Mouse (Mus musculus): Measurements from ENCODE around the gene Card11. TPM values are rescaled to one million over a fixed set of nuclear protein-coding genes. Genes with fewer than 3 reads are reported as not detected.
A peak's percentile ranks its signal among the peaks of the same experiment; 100 is the strongest.

Gene Card11
- polyA plus RNA-seq, 1 experiment from 2014 or later: 0.18 TPM

GRCm38 (mm10) chr5:140827413-140827812, 173.0 kb downstream of the Card11 start:
- Histone ChIP-seq H3K4me2 (ENCODE audit: low read length) (peak overlapping the region; percentile 95), H3K4me1 (ENCODE audit: control insufficient read depth in 2 of 2, insufficient read depth in 2 of 2, low read length in 2 of 2) (peaks cover 16 to 61% of the 10 kb centered on the region in 2 experiments), H3K9ac (ENCODE audit: low read length) (no peak overlapping the region), H3K36me3 (ENCODE audit: control insufficient read depth, insufficient read depth, low read length) (no peaks in the 10 kb centered on the region), H3K9me3 (ENCODE audit: control insufficient read depth, low read length) (no peaks in the 10 kb centered on the region), H3K27ac (replicated peaks in 1 of 2; ENCODE audit: control insufficient read depth in 1 of 2, insufficient read depth in 1 of 2, low read depth in 2 of 2, low read length in 2 of 2) (peak overlapping the region; percentile 32 to 71; a peak in 3 of 4 replicates), H3K27me3 (ENCODE audit: control insufficient read depth, insufficient read depth, low read length) (no peaks in the 10 kb centered on the region), H3K4me3 (ENCODE audit: control insufficient read depth in 1 of 2, insufficient read depth in 1 of 2, low read depth in 1 of 2, low read length in 2 of 2) (no peak overlapping the region)
- no peak for ATAC-seq (ENCODE audit: insufficient number of reproducible peaks, insufficient read depth, low FRiP score, low read depth)
- WGBS: 30% methylated on average over 2 of the region's 2 CpGs

GRCm38 (mm10) chr5:140826796-140827195, 173.6 kb downstream of the Card11 start:
- Histone ChIP-seq H3K4me2 (ENCODE audit: low read length) (peak overlapping the region; percentile 95; the same call in 1 of the 2 replicates), H3K36me3 (ENCODE audit: control insufficient read depth, insufficient read depth, low read length) (no peaks in the 10 kb centered on the region), H3K27me3 (ENCODE audit: control insufficient read depth, insufficient read depth, low read length) (no peaks in the 10 kb centered on the region), H3K4me3 (ENCODE audit: control insufficient read depth in 1 of 2, insufficient read depth in 1 of 2, low read depth in 1 of 2, low read length in 2 of 2) (no peak overlapping the region), H3K27ac (replicated peaks in 1 of 2; ENCODE audit: control insufficient read depth in 1 of 2, insufficient read depth in 1 of 2, low read depth in 2 of 2, low read length in 2 of 2) (peak overlapping the region; percentile 23 to 71; a peak in 3 of 4 replicates), H3K4me1 (ENCODE audit: control insufficient read depth in 2 of 2, insufficient read depth in 2 of 2, low read length in 2 of 2) (peaks cover 18 to 66% of the 10 kb centered on the region in 2 experiments), H3K9me3 (ENCODE audit: control insufficient read depth, low read length) (no peaks in the 10 kb centered on the region), H3K9ac (ENCODE audit: low read length) (peak overlapping the region; percentile 1; the same call in 1 of the 2 replicates)
- WGBS: 39% methylated on average over 1 of the region's 1 CpGs
- ATAC-seq (ENCODE audit: insufficient number of reproducible peaks, insufficient read depth, low FRiP score, low read depth): no peak

- no peak for ATAC-seq (ENCODE audit: insufficient number of reproducible peaks, insufficient read depth, low FRiP score, low read depth)
- H3K4me3 ChIP-seq (ENCODE audit: control insufficient read depth in 1 of 2, insufficient read depth in 1 of 2, low read depth in 1 of 2, low read length in 2 of 2): no peak overlapping the region
- no peak overlapping the region for H3K4me2 ChIP-seq (ENCODE audit: low read length)
- no peaks in the 10 kb centered on the region for H3K27me3 ChIP-seq (ENCODE audit: control insufficient read depth, insufficient read depth, low read length)
- no peak overlapping the region for H3K9ac ChIP-seq (ENCODE audit: low read length)
- H3K36me3 ChIP-seq (ENCODE audit: control insufficient read depth, insufficient read depth, low read length): no peaks in the 10 kb centered on the region
- H3K4me1 ChIP-seq (ENCODE audit: control insufficient read depth in 2 of 2, insufficient read depth in 2 of 2, low read length in 2 of 2): peaks cover 19 to 69% of the 10 kb centered on the region in 2 experiments
- H3K27ac ChIP-seq (replicated peaks in 1 of 2; ENCODE audit: control insufficient read depth in 1 of 2, insufficient read depth in 1 of 2, low read depth in 2 of 2, low read length in 2 of 2): no peak overlapping the region
- no peaks in the 10 kb centered on the region for H3K9me3 ChIP-seq (ENCODE audit: control insufficient read depth, low read length)
- WGBS: 100% methylated on average over 1 of the region's 1 CpGs
These were observed 174.3 kb downstream of the Card11 start for GRCm38 (mm10) chr5:140826118-140826517.

- H3K36me3 ChIP-seq (ENCODE audit: control insufficient read depth, insufficient read depth, low read length): no peaks in the 10 kb centered on the region
- no peaks in the 10 kb centered on the region for H3K27me3 ChIP-seq (ENCODE audit: control insufficient read depth, insufficient read depth, low read length)
- H3K4me1 ChIP-seq (ENCODE audit: control insufficient read depth in 2 of 2, insufficient read depth in 2 of 2, low read length in 2 of 2): peaks cover 24 to 73% of the 10 kb centered on the region in 2 experiments
- H3K27ac ChIP-seq (replicated peaks in 1 of 2; ENCODE audit: control insufficient read depth in 1 of 2, insufficient read depth in 1 of 2, low read depth in 2 of 2, low read length in 2 of 2): peak overlapping the region; percentile 42 to 49; a peak in 3 of 4 replicates
- no peaks in the 10 kb centered on the region for H3K9me3 ChIP-seq (ENCODE audit: control insufficient read depth, low read length)
- H3K9ac ChIP-seq (ENCODE audit: low read length): no peak overlapping the region
- no peak overlapping the region for H3K4me3 ChIP-seq (ENCODE audit: control insufficient read depth in 1 of 2, insufficient read depth in 1 of 2, low read depth in 1 of 2, low read length in 2 of 2)
- WGBS: 21% methylated on average over 7 of the region's 7 CpGs
- H3K4me2 ChIP-seq (ENCODE audit: low read length): no peak overlapping the region
- ATAC-seq (ENCODE audit: insufficient number of reproducible peaks, insufficient read depth, low FRiP score, low read depth): no peak
These were observed 176.3 kb downstream of the Card11 start for GRCm38 (mm10) chr5:140824126-140824525.

GRCm38 (mm10) chr5:140823386-140823785, 177.0 kb downstream of the Card11 start:
- Histone ChIP-seq H3K27me3 (ENCODE audit: control insufficient read depth, insufficient read depth, low read length) (no peaks in the 10 kb centered on the region), H3K4me1 (ENCODE audit: control insufficient read depth in 2 of 2, insufficient read depth in 2 of 2, low read length in 2 of 2) (peaks cover 21 to 70% of the 10 kb centered on the region in 2 experiments), H3K9ac (ENCODE audit: low read length) (no peak overlapping the region), H3K4me3 (ENCODE audit: control insufficient read depth in 1 of 2, insufficient read depth in 1 of 2, low read depth in 1 of 2, low read length in 2 of 2) (no peak overlapping the region), H3K9me3 (ENCODE audit: control insufficient read depth, low read length) (no peaks in the 10 kb centered on the region), H3K36me3 (ENCODE audit: control insufficient read depth, insufficient read depth, low read length) (no peaks in the 10 kb centered on the region), H3K4me2 (ENCODE audit: low read length) (no peak overlapping the region), H3K27ac (replicated peaks in 1 of 2; ENCODE audit: control insufficient read depth in 1 of 2, insufficient read depth in 1 of 2, low read depth in 2 of 2, low read length in 2 of 2) (no peak overlapping the region)
- 94% methylated on average over 2 of the region's 2 CpGs for WGBS
- ATAC-seq (ENCODE audit: insufficient number of reproducible peaks, insufficient read depth, low FRiP score, low read depth): no peak

Small RNA genes within 50 kb of the gene (microRNA-seq; reads per million reads assigned to microRNA genes)
- gene Gm44385: not detected

Other genes with a start within 250 kb of the Card11 start
- gene Gna12, start 170.2 kb downstream of the Card11 start, polyA plus RNA-seq (2014; fragmentation: Nextera tagmentation; extraction: Ambion mirVana): 46.4 and 53.8 TPM in 2 replicates
- 2.0 and 2.5 TPM in 2 replicates for gene Sdk1, start 240.9 kb upstream of the Card11 start, polyA plus RNA-seq (2014; fragmentation: Nextera tagmentation; extraction: Ambion mirVana)

Measured in heart, embryonic 14.5 days (tissue).